Mouse (Mus musculus) T-helper 2 cell (primary cell): ENCODE results near the gene Tfip11.
"Not testable (repeated sequence)": the region's sequence is repeated elsewhere in the genome, so short reads cannot be mapped to it uniquely, and the experiment has no call there.

Source experiments
- in situ Hi-C: fragments of 300-600 bp; cut with MboI, MseI; formaldehyde crosslinking; loops from one replicate; pipeline ENCODE4 v1.15.1; 2025; ENCODE audit warnings: high pct_unique_total_duplicates

The Tfip11 gene

GRCm38 (mm10) chr5:112319343-112319742, 6.8 kb upstream of the Tfip11 start:
- in situ Hi-C loops = not testable (repeated sequence)

- in situ Hi-C loops = no loop called here
Measured at GRCm38 (mm10) chr5:112320379-112320778, 5.8 kb upstream of the Tfip11 start.

DNA sequence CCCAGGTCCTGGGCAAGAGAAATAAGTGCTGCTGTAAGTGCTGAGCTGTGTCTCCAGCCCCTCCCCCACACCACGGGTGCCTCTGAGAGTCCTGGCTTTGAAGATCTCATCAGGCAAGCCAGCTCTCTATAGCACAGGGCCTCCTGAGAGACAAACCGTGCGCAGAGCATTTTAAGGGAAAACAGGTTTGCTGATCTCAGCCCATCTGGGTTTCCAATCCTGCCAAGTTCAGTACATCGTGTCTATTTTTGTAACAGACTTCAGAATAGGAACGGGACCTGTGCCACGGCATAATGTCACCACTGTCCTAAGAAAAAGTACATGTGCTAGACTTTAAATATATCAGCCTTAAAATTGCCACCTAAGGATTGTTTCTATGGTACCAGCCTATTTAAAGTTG, 5.2 kb upstream of the Tfip11 start:
- in situ Hi-C loops = no loop called here

DNA sequence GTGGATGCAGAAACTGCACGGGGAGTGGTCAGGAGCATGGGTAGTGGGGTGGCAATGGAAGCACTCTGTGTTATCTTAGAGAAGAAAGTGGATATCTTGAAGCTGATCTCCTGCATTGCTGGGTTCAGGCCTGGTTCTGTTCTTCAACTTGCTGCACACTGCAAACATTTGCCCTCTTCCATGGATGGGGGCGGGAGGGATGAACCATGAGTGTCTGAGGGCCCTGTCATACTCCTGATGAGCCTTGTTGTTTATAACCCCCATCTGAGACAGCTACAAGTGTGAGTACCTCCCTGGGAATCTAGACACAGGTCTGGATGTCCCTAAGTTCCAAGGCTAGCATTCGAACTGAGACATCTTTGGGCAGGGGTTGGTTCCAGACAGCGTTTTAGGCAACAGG, 4.8 kb upstream of the Tfip11 start:
- in situ Hi-C loops = no loop called here

DNA sequence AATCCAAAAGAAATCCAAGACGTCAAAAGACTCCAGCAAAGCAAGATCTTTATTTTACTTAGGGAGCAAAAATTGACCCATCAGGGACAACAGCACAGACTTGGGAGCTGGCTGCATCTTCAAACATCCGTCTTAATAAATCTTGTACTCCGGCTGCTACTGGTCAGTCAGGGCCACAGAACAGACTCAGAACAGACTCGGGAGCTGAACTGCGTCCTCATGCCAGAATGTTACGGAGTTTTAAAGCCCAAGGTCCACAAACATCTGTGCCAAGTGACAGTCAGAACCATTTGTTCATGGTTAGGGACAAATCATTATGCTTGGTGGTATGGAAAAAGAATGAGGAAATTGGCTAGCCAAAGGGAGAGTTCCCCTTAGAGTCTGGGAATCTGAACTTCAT, 2.9 kb upstream of the Tfip11 start:
- in situ Hi-C loops = no loop called here

DNA sequence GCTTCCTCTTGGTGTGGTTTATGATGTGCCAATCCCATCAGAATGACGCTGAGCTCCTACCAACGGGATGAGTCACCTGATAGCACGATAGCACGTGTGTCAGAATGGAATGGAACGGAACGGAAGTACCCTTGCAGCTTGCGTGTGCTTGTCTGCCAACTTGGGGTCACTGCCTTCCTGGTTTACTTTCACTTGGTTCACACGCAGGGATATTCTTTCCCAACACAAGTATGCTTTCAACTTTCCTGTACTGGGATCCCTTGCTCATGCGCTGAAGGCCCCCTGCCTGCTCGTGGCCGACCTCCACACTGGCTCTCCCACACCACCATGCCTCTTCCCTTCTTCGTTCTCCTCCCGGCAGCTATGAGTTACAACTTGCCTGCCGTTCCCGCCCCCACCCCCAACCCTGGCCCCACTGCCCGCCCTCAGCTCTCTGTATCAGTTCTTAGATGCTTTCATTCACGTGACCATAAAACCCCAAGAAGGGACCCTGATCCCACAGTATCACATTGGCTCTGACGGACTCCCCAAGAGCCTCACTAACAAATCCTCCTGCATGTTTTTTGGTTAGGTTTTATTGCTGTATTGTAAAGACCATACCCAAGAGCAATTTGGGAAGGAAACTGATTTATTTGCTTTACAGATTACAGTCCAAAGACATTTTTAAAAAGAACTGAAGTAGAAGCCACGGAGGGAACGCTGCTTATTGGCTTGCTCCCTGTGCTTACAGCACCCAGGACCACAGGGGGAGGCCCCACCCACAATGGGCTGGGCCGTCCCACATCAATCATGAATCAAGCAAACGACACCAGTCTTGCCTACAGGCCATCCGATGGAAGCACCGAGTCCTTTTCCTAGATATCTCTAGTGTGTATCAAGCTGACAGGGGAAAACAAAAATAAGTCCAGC, 1.3 kb upstream of the Tfip11 start:
- in situ Hi-C loops = no loop called here

DNA sequence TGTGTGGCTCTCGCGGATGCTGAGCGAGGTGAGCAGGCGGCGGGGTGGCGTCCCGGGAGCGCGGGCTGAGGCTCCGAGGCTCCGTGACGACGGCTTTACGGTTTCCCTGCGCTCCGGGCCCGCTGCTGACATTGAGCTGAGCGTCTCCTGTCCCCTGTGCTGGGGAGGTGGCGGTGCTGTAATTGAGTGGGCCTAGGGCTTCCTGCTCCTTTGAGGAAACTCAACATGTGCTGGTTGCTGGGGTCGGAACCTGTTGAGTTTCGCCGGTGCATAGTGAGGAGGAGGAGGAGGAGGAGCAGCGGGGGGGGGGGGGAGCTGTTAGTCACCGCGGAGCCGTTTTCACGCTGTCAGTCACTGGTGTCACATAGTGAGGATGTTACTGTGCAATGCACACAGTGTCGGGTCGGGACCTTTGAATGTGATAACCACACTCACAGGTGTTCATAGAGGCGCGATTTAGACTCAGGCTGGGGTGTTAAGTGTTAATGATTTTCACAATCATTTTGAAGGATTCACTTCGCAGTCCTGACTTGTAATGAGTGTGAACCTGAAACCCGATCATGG, 370 bp downstream of the Tfip11 start:
- in situ Hi-C loops = no loop called here

GRCm38 (mm10) chr5:112327854-112328253, 1.7 kb downstream of the Tfip11 start:
- in situ Hi-C loops = no loop called here

- in situ Hi-C loops = no loop called here
Measured at GRCm38 (mm10) chr5:112329805-112330564, 3.8 kb downstream of the Tfip11 start.

DNA sequence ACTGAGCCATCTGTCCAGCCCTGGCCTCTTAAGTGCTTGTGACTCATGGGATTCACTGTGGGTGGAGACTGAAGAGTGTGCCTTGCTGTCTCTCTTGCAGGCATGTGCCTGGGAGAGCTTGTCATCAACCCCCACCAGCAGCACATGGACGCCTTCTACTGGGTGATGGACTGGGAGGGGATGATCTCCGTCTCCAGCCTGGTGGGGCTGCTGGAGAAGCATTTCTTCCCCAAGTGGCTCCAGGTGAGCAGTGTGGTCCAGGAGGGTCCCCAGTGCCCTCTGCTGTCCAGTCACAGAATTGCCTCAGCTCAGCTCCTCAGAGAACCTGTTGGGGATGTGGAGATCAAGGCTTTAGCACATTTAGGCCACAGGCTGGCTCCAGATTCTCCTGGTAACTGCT, 9.3 kb downstream of the Tfip11 start:
- in situ Hi-C loops = loop anchor here (5.0 kb wide), 1 partner anchor 93 kb away; no protein-coding TSS in a partner anchor

- in situ Hi-C loops = loop anchor here (5.0 kb wide), 1 partner anchor 95 kb away; no protein-coding TSS in a partner anchor
Measured at GRCm38 (mm10) chr5:112337004-112337403, 10.8 kb downstream of the Tfip11 start.

DNA sequence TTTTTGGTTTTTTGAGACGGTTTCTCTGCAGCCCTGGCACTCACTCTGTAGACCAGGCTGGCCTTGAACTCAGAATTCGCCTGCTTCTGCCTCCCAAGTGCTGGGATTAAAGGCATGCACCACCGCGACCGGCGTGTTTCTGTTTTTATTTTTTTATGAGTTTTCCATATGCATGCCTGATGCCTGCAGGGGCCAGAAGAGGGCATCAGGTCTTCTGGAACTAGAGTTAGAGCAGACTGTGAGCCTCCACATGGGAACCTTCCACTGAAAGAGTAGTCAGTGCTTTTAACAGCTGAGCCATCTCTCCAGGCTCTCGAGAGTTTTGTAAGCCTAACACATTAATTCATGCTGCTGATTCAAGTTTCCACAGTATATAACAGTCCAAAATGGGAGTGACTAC, 13.1 kb downstream of the Tfip11 start:
- in situ Hi-C loops = loop anchor here (5.0 kb wide), 1 partner anchor 97 kb away; no protein-coding TSS in a partner anchor

DNA sequence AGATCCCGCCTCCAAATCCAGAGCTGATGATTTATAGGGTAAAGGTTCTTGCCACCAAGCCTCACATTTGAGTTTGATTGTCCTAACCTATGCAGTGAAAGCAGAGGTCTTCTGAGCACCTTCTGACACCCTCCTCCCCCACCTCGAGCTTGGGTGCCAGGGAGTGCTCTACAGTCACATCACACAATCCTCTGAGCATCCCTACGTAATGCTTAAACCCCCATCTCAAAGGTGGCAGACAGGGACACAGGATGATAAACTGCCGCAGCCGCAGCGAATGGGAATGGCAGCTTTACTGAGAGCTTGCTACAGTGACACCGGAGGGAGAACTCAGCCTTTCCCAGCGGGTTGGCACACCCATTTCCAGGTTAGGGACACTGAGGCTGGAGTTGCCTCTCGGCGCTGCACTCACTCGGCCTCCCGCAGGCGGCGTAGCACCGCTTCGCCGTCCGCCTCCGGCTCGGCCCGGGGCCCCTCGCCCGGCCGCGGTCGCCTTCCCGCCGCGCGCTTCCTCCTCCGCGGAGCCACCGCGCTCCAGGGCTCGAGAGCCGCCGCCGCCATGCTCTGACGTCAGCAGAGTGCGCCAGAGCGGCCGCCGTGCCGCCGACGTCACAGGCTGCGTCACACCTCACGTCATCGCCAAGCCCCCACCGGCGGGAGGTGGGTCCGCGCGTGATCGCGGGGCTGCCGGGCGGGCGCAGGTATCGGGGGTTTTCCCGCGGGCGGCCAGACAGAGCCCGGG, 16.5 kb downstream of the Tfip11 start, which contains the start of the genes Srrd and Hps4:
TSS of gene Srrd (minus strand) at position 578 of the 742 bp plus-strand sequence.
TSS of gene Hps4 (plus strand) at position 621 of the 742 bp plus-strand sequence.
- in situ Hi-C loops = no loop called here

DNA sequence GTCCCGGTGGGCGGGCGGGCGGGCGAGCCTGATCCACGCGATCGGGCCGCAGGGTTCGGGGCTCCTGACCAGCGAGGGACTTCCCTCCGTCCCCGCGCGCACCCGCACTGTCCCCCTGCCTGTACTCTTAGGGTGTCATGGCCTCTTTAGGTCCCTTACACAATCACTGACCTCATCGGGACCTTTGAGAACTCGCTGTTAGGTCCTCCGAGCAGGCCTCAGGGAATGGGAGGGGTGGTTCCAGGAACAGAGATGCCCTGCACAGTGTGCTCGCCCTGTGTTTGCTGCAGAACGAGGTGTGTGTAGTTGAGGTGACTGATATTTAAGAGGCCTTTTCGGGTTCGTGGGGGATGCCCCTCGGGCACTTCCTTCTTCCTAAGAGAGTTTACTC, 17.0 kb downstream of the Tfip11 start:
- in situ Hi-C loops = no loop called here

GRCm38 (mm10) chr5:112344092-112344960, 18.2 kb downstream of the Tfip11 start:
- in situ Hi-C loops = no loop called here

DNA sequence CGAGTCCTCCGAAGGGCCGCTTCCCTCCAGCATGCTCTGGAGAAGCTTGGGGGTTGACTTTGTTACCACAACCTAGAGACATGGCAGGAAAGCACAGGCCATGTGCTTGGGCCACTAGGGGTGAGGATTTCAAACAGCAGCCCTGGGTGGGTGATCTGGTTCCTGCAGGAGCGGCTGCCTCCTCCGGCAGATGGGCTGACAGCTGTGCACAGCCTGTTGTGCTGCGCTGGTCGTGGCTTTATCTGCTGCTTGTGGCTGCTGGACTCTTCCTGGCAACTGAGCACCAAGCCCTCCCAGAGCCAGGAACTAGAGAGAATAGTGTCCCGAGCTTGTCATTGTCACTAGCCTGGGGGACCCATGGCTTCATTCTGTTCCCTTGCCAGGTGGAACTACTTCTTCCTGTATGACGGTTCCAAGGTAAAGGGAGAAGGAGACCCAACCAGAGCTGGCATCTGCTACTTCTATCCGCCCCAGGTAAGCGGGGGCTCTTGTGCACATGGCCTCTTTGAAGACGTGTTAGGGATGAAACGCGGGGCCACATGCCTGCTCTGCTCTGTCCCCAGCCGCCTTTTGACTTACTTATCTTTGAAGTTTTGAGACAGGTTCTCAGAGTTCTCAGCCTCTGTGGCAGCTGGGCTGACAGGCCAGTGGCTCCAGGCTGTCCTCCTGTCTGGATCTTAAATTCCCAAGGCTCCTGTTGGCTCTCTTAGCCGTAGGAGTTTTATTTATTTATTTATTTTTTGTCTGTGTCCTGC, 20.2 kb downstream of the Tfip11 start:
- in situ Hi-C loops = no loop called here

DNA sequence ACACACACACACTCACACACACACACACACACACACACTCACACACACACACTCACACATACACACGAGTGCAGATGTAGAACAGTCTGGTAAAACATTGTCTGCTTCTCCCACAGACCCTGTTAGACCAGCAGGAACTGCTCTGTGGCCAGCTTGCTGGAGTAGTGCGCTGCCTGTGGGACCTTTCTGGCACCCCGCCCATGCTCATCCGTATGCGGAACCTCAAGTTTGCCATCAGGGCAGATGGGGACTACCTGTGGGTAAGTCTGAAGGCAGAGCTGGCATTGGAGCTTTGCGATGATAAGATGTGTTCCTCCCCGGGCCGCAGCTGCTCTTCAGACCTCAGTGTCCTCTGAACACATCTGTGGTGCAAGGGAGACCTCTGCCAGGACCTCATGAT, 23.0 kb downstream of the Tfip11 start:
- in situ Hi-C loops = no loop called here

DNA sequence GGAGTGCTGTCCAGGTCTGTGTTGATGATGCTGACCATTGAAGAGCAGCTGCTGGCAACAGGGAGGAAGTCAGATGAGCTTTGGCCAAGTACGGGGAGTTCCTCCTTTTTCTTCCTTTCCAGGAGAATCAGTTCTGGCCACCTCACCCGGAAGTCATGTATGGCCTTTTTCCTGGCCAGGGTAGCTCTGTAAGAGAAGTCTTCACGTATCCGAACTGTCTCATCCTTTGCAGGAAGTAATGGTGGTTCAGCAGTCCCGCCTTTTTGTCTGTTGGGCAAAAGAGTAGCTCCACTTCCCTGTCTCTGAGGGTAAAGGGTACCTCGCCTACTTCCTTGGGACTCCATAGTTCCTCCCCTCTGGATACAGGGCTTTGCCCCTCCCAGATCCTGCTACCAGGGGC, 29.3 kb downstream of the Tfip11 start:
- in situ Hi-C loops = no loop called here

DNA sequence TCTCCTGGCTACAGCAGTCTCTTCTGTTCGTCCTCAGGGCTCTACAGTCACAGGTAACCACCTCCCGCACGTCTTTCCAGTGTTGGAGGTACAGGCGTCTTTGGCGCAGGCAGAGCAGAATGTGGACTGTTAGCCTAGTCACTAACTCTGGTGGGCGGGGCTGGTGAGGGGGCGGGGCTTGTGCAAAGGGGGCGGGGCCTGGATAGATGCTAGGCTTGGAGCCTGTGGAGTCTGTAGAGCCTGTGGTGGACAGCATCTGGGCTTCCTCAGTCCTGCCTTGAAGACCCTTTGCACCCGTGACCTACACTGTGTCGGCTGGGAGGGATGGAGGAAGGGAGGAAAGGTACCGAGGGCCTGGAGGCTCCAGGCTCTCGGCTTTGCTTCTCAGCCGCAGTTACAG, 29.8 kb downstream of the Tfip11 start, which contains the start of gene Gm6583:
TSS of gene Gm6583 (minus strand) at position 124 of the 400 bp plus-strand sequence.
- in situ Hi-C loops = no loop called here

DNA sequence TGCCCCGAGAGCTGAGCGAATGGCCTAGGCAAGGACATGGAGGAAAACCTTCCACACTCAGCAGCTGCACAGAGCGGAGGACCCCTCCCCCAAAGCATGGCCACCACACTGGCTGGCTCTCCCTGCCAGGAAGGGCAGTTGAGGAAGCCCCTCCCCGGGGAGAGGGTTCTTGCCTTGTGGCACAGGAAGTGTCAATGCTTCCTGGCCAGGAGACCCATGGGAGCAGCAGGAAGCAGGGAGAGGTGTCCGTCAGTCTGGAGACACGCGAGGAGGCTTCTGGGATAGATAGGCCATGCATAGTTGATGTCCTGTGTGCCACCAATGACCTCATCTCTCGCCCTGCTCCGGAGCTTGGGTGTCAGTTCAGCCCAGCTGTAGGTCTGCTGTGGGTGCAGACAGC, 30.2 kb downstream of the Tfip11 start:
- in situ Hi-C loops = no loop called here
